Mouse (Mus musculus): ENCODE data around the gene Stap2.

Gene Stap2

DNA sequence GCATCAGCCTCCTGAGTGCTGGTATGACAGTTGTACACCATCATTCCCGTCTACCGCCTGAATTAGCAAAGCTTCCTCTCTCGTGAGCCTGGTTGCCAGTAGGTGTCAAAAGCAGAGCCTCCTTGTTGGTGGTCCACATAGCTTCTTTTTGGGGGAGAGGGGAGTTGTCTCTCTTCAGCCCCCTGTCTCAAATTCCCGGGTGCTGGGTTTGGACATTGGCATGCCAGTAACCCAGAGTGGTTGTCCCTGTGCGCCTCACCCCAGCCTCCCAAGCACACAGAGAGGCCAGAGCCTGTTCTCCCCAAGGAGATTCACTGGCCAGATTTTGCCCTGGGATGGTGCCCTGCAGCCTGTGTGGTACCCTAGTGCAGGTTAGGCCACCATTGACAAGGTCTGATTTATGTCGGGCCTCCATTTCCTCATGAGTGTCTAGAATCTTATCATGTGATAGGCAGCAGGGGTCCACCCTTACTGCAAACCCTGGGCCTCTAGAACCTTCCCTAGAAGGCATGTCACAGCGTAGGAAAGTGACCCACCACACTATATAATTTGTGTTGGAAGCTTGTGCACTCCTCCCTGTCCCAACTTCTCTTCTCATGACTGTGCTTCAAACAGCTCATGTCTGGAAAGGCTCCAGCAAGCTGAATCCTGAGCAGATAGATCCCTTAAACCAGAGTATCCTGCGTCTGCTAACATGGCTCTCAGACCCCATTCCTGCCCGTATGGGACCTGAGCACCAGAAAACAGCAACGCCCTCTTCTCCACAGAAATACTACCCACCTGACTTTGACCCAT lies 45.2 kb downstream of the Stap2 start:
- no peak for DNase-seq (ENCODE audit: low read depth, low spot score)

- peak; percentile 98 for DNase-seq (ENCODE audit: low read depth, low spot score)
Observed at GRCm38 (mm10) chr17:55958918-55959728, 46.3 kb downstream of the Stap2 start, which contains the start of gene Yju2. TSS of gene Yju2 (plus strand) at chr17:55959099.

DNA sequence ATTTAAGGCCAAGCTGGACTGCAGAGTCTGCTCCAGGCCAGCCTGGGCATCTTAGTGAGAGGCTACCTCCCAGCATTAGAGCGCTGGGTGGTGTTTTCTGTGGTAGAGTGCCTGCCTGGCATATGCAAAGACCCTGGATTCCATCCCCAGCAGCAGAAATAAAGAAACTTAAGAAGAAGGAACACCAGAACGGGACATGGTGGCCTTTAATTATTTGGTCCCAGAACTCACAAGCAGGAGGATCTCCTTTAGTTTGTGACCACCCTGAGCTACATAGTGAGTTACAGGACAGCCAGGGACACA lies 46.8 kb downstream of the Stap2 start:
- DNase-seq (ENCODE audit: low read depth, low spot score) = no peak

DNA sequence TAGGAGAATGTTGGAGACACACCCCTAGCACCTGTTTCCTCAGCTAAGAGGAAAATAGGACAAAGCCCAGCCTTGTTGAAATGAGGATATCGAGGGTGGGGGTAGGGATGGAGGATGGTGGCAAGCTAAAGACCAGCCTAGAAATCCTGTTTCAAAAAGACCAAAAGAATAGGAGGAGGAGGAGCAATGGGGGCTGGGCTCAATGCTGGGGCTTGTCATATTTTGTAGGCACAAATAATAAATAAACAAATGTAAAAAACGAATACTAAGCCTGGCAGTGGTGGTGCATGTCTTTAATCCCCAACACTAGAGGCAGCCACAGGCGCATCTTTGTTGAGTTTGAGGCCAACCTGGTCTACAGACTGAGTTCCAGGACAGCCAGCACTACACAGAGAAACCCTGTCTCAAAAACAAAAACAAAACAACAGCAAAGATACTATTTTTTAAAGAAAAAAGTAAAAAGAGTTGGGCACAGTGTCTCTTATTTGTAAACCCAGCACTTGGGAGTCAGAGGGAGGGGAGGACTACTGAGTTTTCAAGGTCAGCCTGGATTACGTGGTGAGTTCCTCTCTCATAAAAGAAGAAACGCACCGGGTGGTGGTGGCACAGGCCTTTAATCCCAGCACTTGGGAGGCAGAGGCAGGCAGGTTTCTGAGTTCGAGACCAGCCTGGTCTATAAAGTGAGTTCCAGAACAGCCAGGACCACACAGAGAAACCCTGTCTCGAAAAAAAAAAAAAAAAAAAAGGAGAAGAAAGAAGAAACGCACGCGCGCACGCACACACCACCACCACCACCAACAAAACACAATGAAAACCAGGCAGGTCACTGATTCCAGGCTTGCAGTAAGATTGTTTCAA lies 47.4 kb downstream of the Stap2 start:
- no peak for DNase-seq (ENCODE audit: low read depth, low spot score)

DNA sequence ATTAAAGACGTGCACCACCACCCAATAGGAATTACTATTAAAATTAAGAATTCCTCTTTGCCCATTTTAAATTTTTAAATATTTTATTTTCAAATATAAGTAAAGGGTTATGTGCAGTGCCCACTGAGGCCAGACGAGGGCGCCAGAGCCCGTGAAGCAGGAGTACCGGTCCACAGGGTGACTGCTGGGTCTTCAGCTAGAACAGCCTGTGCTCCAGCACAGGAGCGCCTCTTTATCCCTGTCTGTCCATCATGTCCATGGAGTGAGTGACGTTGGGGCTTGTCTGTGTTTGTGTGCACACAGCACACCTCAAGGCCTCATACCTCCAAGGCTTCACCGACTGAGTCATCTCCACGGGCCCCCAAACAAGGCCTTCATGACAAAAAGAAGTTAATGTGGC lies 48.2 kb downstream of the Stap2 start:
- DNase-seq (ENCODE audit: low read depth, low spot score) = peak; percentile 42

- no peak for DNase-seq (ENCODE audit: low read depth, low spot score)
Observed at GRCm38 (mm10) chr17:55956591-55956990, 48.8 kb downstream of the Stap2 start.

- DNase-seq (ENCODE audit: low read depth, low spot score) = peak; percentile 55
Observed at GRCm38 (mm10) chr17:55956129-55956528, 49.3 kb downstream of the Stap2 start.

DNA sequence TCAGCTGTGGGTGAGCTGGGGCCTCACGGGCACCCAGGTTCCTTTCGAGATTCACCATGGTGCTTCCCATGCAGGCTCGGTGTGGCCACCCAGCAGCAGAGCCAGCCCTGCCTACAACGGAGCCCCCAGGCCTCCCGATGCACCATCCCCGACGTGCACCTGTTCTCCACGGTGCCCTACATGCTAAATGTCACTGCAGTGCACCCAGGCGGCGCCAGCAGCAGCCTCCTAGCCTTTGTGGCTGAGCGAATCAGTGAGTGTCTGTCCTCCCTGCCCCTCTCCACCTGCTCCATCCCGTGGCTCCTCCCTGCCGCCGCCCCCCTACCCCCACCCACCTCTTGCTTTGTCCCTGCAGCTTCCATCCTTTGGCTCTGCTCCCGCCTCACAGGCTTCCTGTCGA lies 51.2 kb downstream of the Stap2 start:
- no peak for DNase-seq (ENCODE audit: low read depth, low spot score)

DNA sequence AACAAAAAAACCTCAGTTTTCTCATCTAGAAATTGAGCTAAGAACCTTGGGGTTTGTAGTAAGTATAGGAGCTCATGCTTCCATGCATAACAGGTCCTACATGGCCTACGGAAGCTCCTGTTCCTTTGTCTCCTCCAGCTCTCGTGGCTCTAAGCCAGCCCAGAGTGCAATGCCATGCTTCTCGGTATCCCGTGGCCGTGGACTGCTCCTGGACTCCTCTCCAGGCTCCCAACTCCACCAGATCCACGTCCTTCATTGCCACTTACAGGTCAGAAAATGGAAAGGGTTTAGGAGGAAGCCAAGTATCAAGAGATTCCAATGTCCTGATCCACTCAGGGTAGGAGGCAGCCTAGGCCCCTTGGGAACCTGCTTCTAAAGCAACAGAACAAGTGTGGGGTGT lies 51.6 kb downstream of the Stap2 start:
- no peak for DNase-seq (ENCODE audit: low read depth, low spot score)

DNA sequence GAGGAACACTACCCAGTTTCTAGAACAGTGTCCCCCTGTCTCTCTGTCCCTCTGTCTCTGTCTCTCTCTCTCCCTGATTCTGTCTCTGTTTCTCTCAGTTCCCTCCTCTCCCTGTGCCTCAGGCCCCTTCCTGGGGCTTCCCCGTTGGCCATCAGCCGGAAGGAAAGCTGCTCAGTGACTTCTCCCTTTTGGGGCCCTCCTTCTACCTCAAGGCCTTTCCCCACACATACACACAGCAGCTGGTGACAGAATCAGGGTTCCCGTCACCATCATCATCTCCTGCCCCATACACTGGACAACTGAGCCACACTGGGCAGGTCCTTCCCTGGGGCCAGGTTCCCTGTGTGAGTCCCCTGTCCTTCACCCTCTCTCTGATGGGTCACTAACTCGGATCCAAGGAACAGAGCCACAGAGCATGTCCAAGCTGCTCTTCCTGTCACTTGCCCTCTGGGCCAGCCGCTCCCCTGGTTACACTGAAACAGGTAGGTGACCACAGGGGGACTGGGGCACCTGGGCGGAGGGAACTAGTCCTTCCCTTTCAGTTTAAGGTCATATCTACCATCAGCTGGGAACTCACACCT lies 52.8 kb downstream of the Stap2 start, which contains the start of gene Ebi3:
TSS of gene Ebi3 (plus strand) at position 194 of the 581 bp plus-strand sequence.
- DNase-seq (ENCODE audit: low read depth, low spot score) = no peak

GRCm38 (mm10) chr17:55952041-55952440 lies 53.3 kb downstream of the Stap2 start:
- DNase-seq (ENCODE audit: low read depth, low spot score) = no peak

DNA sequence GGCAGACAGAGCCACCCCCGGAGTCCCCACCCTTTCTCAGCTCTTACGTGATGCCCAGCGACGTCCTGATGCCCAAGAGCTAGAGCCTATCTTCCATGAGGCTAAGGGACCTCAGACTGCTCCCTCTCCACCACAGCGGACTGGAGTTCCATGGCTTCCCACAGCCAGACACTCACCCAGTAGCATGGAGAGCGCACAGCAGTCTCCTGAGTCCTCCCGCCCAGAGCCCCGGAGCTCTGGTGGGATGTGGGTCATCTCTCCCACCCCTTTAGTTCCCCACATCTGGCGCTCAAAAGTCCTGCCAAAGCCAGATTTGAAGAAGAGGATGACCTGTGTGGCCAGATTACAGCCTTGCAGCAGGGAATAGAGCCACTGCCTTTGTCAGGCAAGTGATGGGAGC lies 54.8 kb downstream of the Stap2 start:
- DNase-seq (ENCODE audit: low read depth, low spot score) = no peak

DNA sequence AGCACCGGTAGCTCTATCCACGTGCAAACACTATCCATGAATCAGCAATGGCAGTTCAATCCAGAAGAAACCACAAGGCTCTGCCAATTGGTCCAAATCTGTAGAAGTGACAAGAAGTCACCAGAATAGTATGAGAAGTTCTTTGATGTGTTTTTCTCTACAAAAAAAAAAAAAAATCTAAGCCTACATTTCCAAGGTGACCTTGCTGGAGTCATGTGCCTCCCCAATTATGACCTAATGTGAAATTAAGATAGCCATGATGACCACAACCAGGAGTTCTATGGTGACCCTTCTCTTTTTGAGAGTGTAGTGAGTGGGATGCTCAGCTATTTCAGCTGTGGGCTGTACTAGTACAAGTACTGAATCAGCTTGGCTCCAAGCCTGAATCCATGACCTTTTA lies 56.0 kb downstream of the Stap2 start, which contains the start of gene Zfp119b:
TSS of gene Zfp119b (minus strand) at position 101 of the 400 bp plus-strand sequence.
- no peak for DNase-seq (ENCODE audit: low read depth, low spot score)

- DNase-seq (ENCODE audit: low read depth, low spot score) = no peak
Observed at GRCm38 (mm10) chr17:55948647-55949046, 56.7 kb downstream of the Stap2 start.
